Comparison of ENCODE assay signal across 20 mouse cellular contexts in genomic region chr7:127101451-127102016, GRCm38 (mm10). TPM values are rescaled to one million over a fixed set of nuclear protein-coding genes. Genes with fewer than 3 reads are reported as not detected.
DNase-seq lines count a peak whose midpoint lies in the region; ATAC-seq and TF ChIP-seq lines count a peak whose summit lies in the region.
"Had no signal": no experiment of that assay in that cellular context is flagged by ENCODE, and none has a peak within 500 bp of the region (broad histone marks: within the 10 kb centered on the region; RNA-seq: fewer than 3 reads in every experiment).

No protein-coding gene starts in this region.

- H3K4me1 ChIP-seq in heart, embryonic 13.5 days: no peaks in the 10 kb centered on the region; the same call in 1 of the 2 replicates
- H3K4me1 ChIP-seq in heart, embryonic 12.5 days (replicated peaks): no peaks in the 10 kb centered on the region; the same call in 1 of the 2 replicates
- H3K4me1 ChIP-seq in stomach, postnatal 0 days (replicated peaks; ENCODE audit: control insufficient read depth, insufficient read depth): no peaks in the 10 kb centered on the region

- no peaks in the 10 kb centered on the region for H3K9me3 ChIP-seq in heart, embryonic 13.5 days
- no peaks in the 10 kb centered on the region for H3K9me3 ChIP-seq in heart, embryonic 12.5 days (replicated peaks)
- no peaks in the 10 kb centered on the region for H3K9me3 ChIP-seq in stomach, postnatal 0 days (ENCODE audit: control insufficient read depth, low read length)
- H3K9me3 ChIP-seq: hindbrain, embryonic 10.5 days had no signal

- peak; percentile 50 for DNase-seq in ovary, adult 18-20 months (ENCODE audit: low spot score)
- DNase-seq in ovary, postnatal 36 days (ENCODE audit: low spot score): no peak
- DNase-seq in adrenal gland, postnatal 10 days: peak; percentile 60
- no peak for DNase-seq in stomach, postnatal 0 days (ENCODE audit: low spot score)
- no peak for DNase-seq in cerebellum, adult 9-10 months
- DNase-seq: cerebellum, adult 11 months; gastrocnemius, postnatal 14 days; kidney, adult 11 months; kidney, postnatal 36 days; layer of hippocampus, postnatal 36 days; left cerebral cortex, postnatal 4 days; lung, adult 18-20 months had no signal

- WGBS in heart, embryonic 13.5 days: 6% methylated on average over 2 of the region's 2 CpGs
- 14% methylated on average over 2 of the region's 2 CpGs for WGBS in heart, embryonic 12.5 days
- 13% methylated on average over 2 of the region's 2 CpGs for WGBS in stomach, postnatal 0 days

- H3K4me2 ChIP-seq in heart, embryonic 13.5 days: no peak overlapping the region
- H3K4me2 ChIP-seq in heart, embryonic 12.5 days: no peak overlapping the region
- H3K4me2 ChIP-seq in stomach, postnatal 0 days (replicated peaks; ENCODE audit: low read depth): no peak overlapping the region

- H3K9ac ChIP-seq in heart, embryonic 13.5 days: peak overlapping the region; percentile 24; the same call in 1 of the 2 replicates
- H3K9ac ChIP-seq in heart, embryonic 12.5 days: no peak overlapping the region
- H3K9ac ChIP-seq in stomach, postnatal 0 days (ENCODE audit: low read length): no peak overlapping the region

- TF ChIP-seq EP300 in stomach, postnatal 0 days (optimal IDR thresholded peaks at IDR 0.05): no peak

- no peak for ATAC-seq in heart, embryonic 13.5 days (ENCODE audit: extremely low read depth, insufficient number of reproducible peaks, low FRiP score, low TSS enrichment)
- ATAC-seq in heart, embryonic 12.5 days (ENCODE audit: insufficient number of reproducible peaks, low FRiP score): no peak
- no peak for ATAC-seq in stomach, postnatal 0 days (ENCODE audit: low FRiP score, low TSS enrichment)
- ATAC-seq: CD4-positive, CD25-positive, alpha-beta regulatory T cell, adult 4 months; forebrain, embryonic 16.5 days had no signal

- TF ChIP-seq CTCF in stomach, postnatal 0 days (IDR thresholded peaks at IDR 0.05; ENCODE audit: low read depth): peak; percentile 41

- peaks cover 11% of the 10 kb centered on the region; the same call in 1 of the 2 replicates for H3K27me3 ChIP-seq in heart, embryonic 13.5 days (replicated peaks)
- peaks cover 7% of the 10 kb centered on the region; the same call in 1 of the 2 replicates for H3K27me3 ChIP-seq in heart, embryonic 12.5 days (replicated peaks)
- no peaks in the 10 kb centered on the region for H3K27me3 ChIP-seq in stomach, postnatal 0 days (ENCODE audit: control insufficient read depth, insufficient read depth, low read length)

- no peak overlapping the region for H3K4me3 ChIP-seq in heart, embryonic 13.5 days
- no peak overlapping the region for H3K4me3 ChIP-seq in heart, embryonic 12.5 days
- no peak overlapping the region for H3K4me3 ChIP-seq in stomach, postnatal 0 days (ENCODE audit: low read depth, low read length)
- H3K4me3 ChIP-seq: hindbrain, embryonic 10.5 days; megakaryocyte, embryonic 14.5 days; myocyte had no signal

- H3K27ac ChIP-seq in heart, embryonic 13.5 days (replicated peaks): no peak overlapping the region
- no peak overlapping the region for H3K27ac ChIP-seq in heart, embryonic 12.5 days (ENCODE audit: poor library complexity, severe bottlenecking)
- no peak overlapping the region for H3K27ac ChIP-seq in stomach, postnatal 0 days (replicated peaks)
- H3K27ac ChIP-seq: hindbrain, embryonic 10.5 days had no signal

- no peaks in the 10 kb centered on the region for H3K36me3 ChIP-seq in heart, embryonic 13.5 days
- H3K36me3 ChIP-seq in heart, embryonic 12.5 days: no peaks in the 10 kb centered on the region
- H3K36me3 ChIP-seq in stomach, postnatal 0 days (ENCODE audit: control insufficient read depth, insufficient read depth, low read length): no peaks in the 10 kb centered on the region
- H3K36me3 ChIP-seq: hindbrain, embryonic 10.5 days had no signal

RNA-seq across cellular contexts. Expression of gene AI467606, which starts 10.4 kb away (rescaled TPM):
- 1.0 and 1.1 TPM in 2 replicates for polyA plus RNA-seq in heart, embryonic 13.5 days (2015; fragmentation: Nextera tagmentation; extraction: Ambion mirVana)
- polyA plus RNA-seq in heart, embryonic 12.5 days (2016; fragmentation: Nextera tagmentation; extraction: Ambion mirVana): 0.54 and 1.3 TPM in 2 replicates
- 1 to 10 TPM; 3.3 TPM for total RNA-seq in adrenal gland, postnatal 10 days (2021)
- 4.0 and 4.1 TPM in 2 replicates for polyA plus RNA-seq in stomach, postnatal 0 days (2015; fragmentation: Nextera tagmentation; extraction: Ambion mirVana)

RNA-seq across cellular contexts. Expression of gene Zg16, which starts 14.4 kb away (rescaled TPM):
- polyA plus RNA-seq in heart, embryonic 13.5 days (2015; fragmentation: Nextera tagmentation; extraction: Ambion mirVana): not detected in 2 replicates
- not detected in 2 replicates for polyA plus RNA-seq in heart, embryonic 12.5 days (2016; fragmentation: Nextera tagmentation; extraction: Ambion mirVana)
- under 1 TPM in 1 of 2 experiments, not detected in 1; 0.51 TPM for total RNA-seq in adrenal gland, postnatal 10 days (2021)
- polyA plus RNA-seq in stomach, postnatal 0 days (2015; fragmentation: Nextera tagmentation; extraction: Ambion mirVana): 1.8 and 2.0 TPM in 2 replicates
- total RNA-seq: gastrocnemius, postnatal 14 days; layer of hippocampus, postnatal 36 days; left cerebral cortex, postnatal 4 days had no signal
- polyA plus RNA-seq: forebrain, embryonic 16.5 days; heart, embryonic 14.5 days; hindbrain, embryonic 10.5 days; myocyte had no signal

RNA-seq across cellular contexts. Expression of gene Qprt, which starts 20.5 kb away (rescaled TPM):
- 3.2 and 4.7 TPM in 2 replicates for polyA plus RNA-seq in heart, embryonic 13.5 days (2015; fragmentation: Nextera tagmentation; extraction: Ambion mirVana)
- polyA plus RNA-seq in heart, embryonic 12.5 days (2016; fragmentation: Nextera tagmentation; extraction: Ambion mirVana): 5.7 and 6.1 TPM in 2 replicates
- 10 to 100 TPM in 1 of 2 experiments, 1 to 10 TPM in 1; 7.6 to 20.7 TPM for total RNA-seq in adrenal gland, postnatal 10 days (2021)
- 0.89 and 1.4 TPM in 2 replicates for polyA plus RNA-seq in stomach, postnatal 0 days (2015; fragmentation: Nextera tagmentation; extraction: Ambion mirVana)

RNA-seq across cellular contexts. Expression of gene Spn, which starts 36.1 kb away (rescaled TPM):
- 0.13 and 0.36 TPM in 2 replicates for polyA plus RNA-seq in heart, embryonic 13.5 days (2015; fragmentation: Nextera tagmentation; extraction: Ambion mirVana)
- polyA plus RNA-seq in heart, embryonic 12.5 days (2016; fragmentation: Nextera tagmentation; extraction: Ambion mirVana): 0.17 and 0.31 TPM in 2 replicates
- total RNA-seq in adrenal gland, postnatal 10 days (2021): 1 to 10 TPM; 3.2 to 3.3 TPM
- 0.21 and 0.22 TPM in 2 replicates for polyA plus RNA-seq in stomach, postnatal 0 days (2015; fragmentation: Nextera tagmentation; extraction: Ambion mirVana)
- polyA plus RNA-seq: hindbrain, embryonic 10.5 days had no signal

RNA-seq across cellular contexts. Expression of gene Kif22, which starts 59.3 kb away (rescaled TPM):
- polyA plus RNA-seq in heart, embryonic 13.5 days (2015; fragmentation: Nextera tagmentation; extraction: Ambion mirVana): 72.4 and 79.2 TPM in 2 replicates
- polyA plus RNA-seq in heart, embryonic 12.5 days (2016; fragmentation: Nextera tagmentation; extraction: Ambion mirVana): 80.9 and 85.5 TPM in 2 replicates
- 10 to 100 TPM; 21.6 to 28.7 TPM for total RNA-seq in adrenal gland, postnatal 10 days (2021)
- polyA plus RNA-seq in stomach, postnatal 0 days (2015; fragmentation: Nextera tagmentation; extraction: Ambion mirVana): 20.8 and 24.4 TPM in 2 replicates

Comparison
In these comparisons a context has a peak if more than half of its experiments do, and no peak if none do; other contexts are left out.
1. DNase-seq: peak in ovary, adult 18-20 months (single experiment) and adrenal gland, postnatal 10 days (single experiment); none in ovary, postnatal 36 days (single experiment), stomach, postnatal 0 days (single experiment) and cerebellum, adult 9-10 months (single experiment).